Mouse (Mus musculus) megakaryocyte, adult 5-6 weeks (primary cell): ENCODE results near the gene Mvb12b. TPM values are rescaled to one million over a fixed set of nuclear protein-coding genes. Genes with fewer than 3 reads are reported as not detected.

Source experiments
- ATAC-seq: 2 replicates; pipeline ENCODE4 v1.8.0; 2016; ENCODE audit warnings: mild to moderate bottlenecking, inconsistent platforms; ENCODE audit not compliant: poor library complexity, severe bottlenecking
- total RNA-seq, 2 experiments: library from RNA; stranded (forward) in 1 of 2; stranded (reverse) in 1 of 2; fragments of 153-499, 151-499 nt in 1 of 2; fragments of 221-1000, 200-1000 nt in 1 of 2; gene quantifications; 2 replicates each; pipeline versions ENCODE4 v1.2.3 to v1.2.4; 2015 to 2017

Mvb12b gene
- total RNA-seq, 2 experiments from 2014 or later = 9.5 to 22.2 TPM

- ATAC-seq = peak; percentile 35
These were observed 1.1 kb downstream of the Mvb12b start for GRCm38 (mm10) chr2:33886386-33887327.

DNA sequence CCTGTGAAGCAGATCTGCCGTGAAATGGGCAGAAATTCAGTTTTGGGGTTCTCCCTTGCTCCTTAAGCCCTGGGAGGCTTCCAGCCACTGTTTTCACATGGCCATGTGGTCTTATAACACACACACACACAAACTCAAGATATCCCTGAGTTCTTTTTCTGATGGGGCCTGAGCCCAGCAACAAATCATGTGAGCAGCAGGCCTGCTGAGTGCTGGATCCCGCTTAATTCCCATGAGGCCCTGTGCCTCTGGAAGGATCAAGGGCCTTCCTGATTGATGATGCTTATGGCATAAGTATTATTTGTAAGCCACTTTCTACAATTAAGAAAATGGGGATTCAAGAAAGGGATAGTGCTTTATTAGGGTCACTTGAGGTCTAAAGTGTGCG lies 2.5 kb downstream of the Mvb12b start:
- no peak for ATAC-seq

GRCm38 (mm10) chr2:33884623-33885263 lies 3.0 kb downstream of the Mvb12b start:
- ATAC-seq = peak; percentile 62

DNA sequence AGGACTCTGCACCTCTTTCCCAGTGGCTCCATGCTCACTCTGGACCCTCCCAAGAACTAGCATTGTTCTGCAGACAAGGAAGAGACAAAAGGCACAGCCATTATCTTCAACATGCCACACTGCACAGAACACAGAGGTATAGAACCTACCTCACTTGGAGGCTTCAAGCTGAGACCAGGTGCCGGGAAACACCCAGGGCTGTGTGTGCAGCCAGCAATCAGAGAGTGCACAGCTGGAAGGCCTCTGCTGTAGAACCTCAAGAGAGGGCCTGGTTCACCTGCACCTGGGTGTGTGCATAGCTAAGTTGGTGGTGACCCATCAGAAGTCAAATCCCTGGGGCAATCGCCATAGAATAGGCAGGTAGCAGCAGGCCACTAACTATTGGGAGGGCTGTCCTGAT lies 8.5 kb downstream of the Mvb12b start:
- ATAC-seq = no peak

DNA sequence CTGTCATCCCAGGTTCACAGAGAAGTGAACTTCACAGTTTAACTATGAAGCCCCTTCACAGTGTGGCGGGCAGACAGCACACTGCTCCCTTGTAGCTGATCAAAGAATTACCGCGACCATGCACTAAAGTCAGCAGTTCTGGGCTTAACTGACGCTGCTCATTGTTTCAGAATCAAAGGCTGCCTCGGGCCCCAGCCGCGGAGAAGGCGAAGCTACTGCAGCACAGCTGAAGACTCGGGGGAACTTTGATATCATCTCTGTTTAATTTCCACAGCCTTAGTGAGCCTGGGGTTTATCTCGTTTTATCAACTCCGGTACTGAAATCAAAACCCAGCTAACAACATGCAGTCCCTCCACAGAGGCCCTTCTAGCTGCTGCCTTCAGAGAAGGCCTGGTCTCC lies 9.3 kb downstream of the Mvb12b start:
- no peak for ATAC-seq

DNA sequence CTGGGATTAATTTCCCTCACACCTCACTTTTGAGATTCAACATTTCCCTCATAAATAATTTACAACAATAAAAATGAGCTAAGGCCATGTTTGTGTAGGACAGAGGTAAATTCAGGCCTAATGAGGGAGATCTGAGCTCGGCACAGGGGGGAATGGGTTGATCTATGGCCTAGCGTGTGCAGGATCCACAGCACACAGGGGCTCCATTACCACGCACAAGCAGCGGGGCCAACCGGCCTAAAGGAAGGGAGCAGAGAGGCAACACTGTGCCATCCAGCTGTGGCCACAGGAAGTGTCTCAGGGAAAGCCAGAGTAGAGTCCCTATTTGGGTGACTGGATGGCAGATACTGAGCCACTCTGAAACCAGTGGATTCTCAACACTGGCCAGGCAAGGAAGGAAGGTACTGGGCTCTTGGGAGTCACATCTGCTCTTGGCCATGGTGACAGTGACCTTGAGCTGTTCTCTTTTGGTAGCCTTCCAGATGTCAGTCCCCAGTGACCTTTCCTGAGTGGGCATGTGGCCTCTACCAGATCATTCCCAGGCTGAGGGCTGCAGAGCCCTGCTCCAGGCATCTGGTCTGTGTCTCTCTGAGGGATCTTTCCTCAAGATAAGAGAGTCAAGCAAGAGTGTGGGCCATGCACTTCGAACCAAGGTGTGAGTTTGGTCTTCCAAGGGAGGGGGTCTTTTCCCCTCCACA lies 9.9 kb downstream of the Mvb12b start:
- ATAC-seq = no peak

GRCm38 (mm10) chr2:33876529-33877290 lies 11.0 kb downstream of the Mvb12b start:
- no peak for ATAC-seq

DNA sequence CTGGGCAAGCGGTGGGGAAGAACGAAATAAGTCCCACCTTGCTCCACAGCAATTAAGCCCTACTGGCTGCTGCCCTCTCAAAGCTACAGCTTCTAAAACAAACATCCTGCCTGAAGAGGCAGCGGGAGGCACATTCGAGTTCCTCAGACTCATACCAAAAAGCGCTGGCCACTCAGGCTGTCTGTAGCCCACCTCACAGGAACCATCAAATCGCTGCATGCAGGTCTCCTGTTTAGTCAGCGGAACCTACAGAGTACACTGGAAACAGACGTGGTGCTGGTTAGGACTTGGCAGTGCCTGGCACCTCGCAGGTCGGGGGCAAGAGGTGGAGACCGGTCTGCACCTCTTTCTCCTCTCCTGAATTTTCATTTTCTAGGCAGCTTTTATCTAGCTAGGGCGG lies 12.2 kb downstream of the Mvb12b start:
- ATAC-seq = no peak

- ATAC-seq = no peak
These were observed 12.7 kb downstream of the Mvb12b start for GRCm38 (mm10) chr2:33874856-33875576.

GRCm38 (mm10) chr2:33874367-33874766 lies 13.4 kb downstream of the Mvb12b start:
- no peak for ATAC-seq

- no peak for ATAC-seq
These were observed 14.2 kb downstream of the Mvb12b start for GRCm38 (mm10) chr2:33873501-33873900.

- ATAC-seq = no peak
These were observed 14.9 kb downstream of the Mvb12b start for GRCm38 (mm10) chr2:33872841-33873271.

GRCm38 (mm10) chr2:33871181-33871520 lies 16.6 kb downstream of the Mvb12b start:
- no peak for ATAC-seq

DNA sequence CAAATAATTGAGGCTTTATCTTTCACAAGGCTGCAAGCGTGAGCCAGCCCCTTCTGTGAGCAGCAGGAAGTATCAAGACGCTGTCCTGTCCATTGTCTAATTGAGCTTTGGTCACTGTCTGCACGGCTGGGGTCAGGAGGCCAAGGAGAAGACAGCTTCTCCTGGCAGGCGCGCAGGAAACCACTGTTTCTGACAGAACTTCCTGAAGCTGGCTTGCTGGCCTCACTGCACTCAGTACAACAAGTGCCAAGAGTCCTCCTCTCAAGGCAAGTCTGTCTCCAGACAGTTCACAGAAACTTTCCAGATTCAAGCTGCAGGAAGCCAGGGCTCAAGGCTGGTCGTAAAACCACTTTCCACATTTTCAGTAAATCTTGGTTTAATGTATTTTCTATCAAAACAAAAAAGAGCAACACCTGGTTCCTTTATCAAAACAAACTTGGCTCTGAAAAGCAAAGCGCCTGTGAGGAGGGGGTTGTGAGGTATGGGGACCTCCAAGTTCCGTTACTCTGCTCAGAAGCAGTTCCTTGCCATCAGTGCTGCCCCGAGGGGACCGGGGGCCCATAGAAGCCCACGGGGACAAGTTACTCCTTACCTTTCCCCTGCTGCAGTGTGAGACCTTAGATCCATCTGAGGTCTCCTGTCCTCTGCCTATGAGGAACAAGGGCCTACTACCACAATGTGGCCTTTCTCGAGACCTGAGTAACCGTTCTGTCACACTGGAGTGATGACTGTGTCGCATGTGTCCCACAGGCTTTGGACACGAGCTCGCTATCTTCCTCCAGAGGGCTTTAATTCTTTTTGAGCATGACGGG lies 17.2 kb downstream of the Mvb12b start:
- ATAC-seq = peak; percentile 51

- ATAC-seq = peak; percentile 31
These were observed 17.9 kb downstream of the Mvb12b start for GRCm38 (mm10) chr2:33869689-33870343.

DNA sequence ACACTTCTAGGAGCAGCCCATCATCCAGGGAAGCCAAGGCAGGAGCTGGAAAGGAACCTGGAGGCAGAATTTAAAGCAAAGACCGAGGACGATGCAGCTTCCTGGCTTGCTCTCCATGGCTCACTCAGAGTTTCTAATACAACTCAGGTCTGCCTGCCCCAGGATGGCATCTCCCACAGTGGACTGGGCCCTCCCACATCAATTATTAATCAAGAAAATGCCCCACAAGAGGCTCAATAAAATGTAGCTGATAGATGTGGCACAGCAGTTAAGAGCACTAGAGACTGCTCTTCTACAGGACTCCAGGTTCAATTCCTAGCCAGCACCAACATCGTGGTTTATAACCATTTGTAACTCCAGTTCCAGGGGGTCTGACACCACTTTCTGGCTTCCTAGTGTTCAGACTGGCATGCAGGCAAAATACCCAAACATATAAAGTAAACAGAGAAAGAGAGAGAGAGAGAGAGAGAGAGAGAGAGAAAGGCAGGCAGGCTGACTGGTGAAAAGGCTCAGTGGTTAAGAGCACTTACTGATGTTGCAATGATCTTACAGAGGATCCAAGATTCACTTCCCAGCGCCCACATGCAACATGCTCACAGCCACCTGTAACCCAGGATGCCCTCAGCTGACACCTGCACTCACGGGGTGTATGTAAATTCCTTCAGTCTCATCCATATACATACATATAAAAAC lies 18.6 kb downstream of the Mvb12b start:
- peak; percentile 47 for ATAC-seq

- no peak for ATAC-seq
These were observed 19.4 kb downstream of the Mvb12b start for GRCm38 (mm10) chr2:33868322-33868721.

DNA sequence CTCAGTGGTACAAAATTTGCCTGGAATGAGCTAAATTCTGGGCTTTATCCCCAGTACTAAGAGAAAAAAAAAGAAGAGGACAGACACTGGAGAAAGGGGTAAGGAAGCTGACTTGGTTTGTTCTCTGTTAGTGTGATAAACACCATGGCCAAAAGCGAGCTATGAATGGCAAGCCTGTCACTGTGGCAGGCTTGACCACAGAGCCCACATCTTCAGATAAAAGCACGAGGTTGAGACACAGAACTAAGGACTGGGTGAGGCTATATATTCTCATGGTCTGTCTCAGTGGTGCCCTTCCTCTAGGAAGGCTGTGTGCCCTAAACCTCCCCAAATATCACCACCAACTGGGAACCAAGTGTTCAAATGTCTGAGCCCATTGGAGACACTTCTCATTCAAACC lies 31.0 kb downstream of the Mvb12b start:
- ATAC-seq = peak; percentile 42
